Mouse (Mus musculus): ENCODE results near the gene Asl.

GRCm38 (mm10) chr5:129971491-129971890, 57.6 kb downstream of the Asl start:
- no peak for TF ChIP-seq POLR2A (IDR thresholded peaks at IDR 0.05; ENCODE audit: low read depth, low read length)
- TF ChIP-seq CTCF (conservative IDR thresholded peaks at IDR 0.05; ENCODE audit: insufficient read depth, insufficient read length, low read depth, low read length) = no peak
